Mouse (Mus musculus) left cerebral cortex, postnatal 25 days (tissue): ENCODE results near the gene Fam57a. TPM values are rescaled to one million over a fixed set of nuclear protein-coding genes. Genes with fewer than 3 reads are reported as not detected.
"Not testable (repeated sequence)": the region's sequence is repeated elsewhere in the genome, so short reads cannot be mapped to it uniquely, and the experiment has no call there.

Experiments
- DNase-seq, 2 experiments: peaks; one replicate each; pipeline ENCODE4 v3.0.0; 2022; ENCODE audit warnings: low spot score in 2 of 2, mixed read lengths in 1 of 2
- intact Hi-C: fragments of 180-260 bp; cut with DNase I; formaldehyde crosslinking; loops from one replicate; pipeline ENCODE4 v1.15.1; 2025
- total RNA-seq, 2 experiments: library from RNA; stranded (reverse); gene quantifications; 2 replicates each; pipeline ENCODE4 v1.2.3; 2021

Fam57a gene
- total RNA-seq, 2 experiments from 2014 or later: 15.1 to 16.6 TPM

- DNase-seq: peak; percentile 50 to 71
- intact Hi-C loops: loop anchor here (1.0 to 2.0 kb wide), 2 partner anchors 38 to 64 kb away; partner anchors contain the start of genes Dbil5, Gemin4, Glod4 and Mrm3
Observed at GRCm38 (mm10) chr11:76178726-76179494, 561 bp upstream of the Fam57a start.

- no peak for DNase-seq
- intact Hi-C loops: no loop called here
Observed at GRCm38 (mm10) chr11:76180146-76180540, 672 bp downstream of the Fam57a start.

GRCm38 (mm10) chr11:76183745-76184144 is 4.3 kb downstream of the Fam57a start:
- no peak for DNase-seq
- intact Hi-C loops: no loop called here

GRCm38 (mm10) chr11:76186908-76187307 is 7.4 kb downstream of the Fam57a start:
- DNase-seq: no peak
- intact Hi-C loops: no loop called here

- intact Hi-C loops: no loop called here
- no peak for DNase-seq
Observed at GRCm38 (mm10) chr11:76196275-76196976, 17.0 kb downstream of the Fam57a start.

GRCm38 (mm10) chr11:76196977-76197469 is 17.6 kb downstream of the Fam57a start:
- intact Hi-C loops: no loop called here
- no peak for DNase-seq

- DNase-seq: peak; percentile 85 to 87
- intact Hi-C loops: no loop called here
Observed at GRCm38 (mm10) chr11:76201761-76202674, 22.5 kb downstream of the Fam57a start.

GRCm38 (mm10) chr11:76206793-76207192 is 27.3 kb downstream of the Fam57a start:
- intact Hi-C loops: no loop called here
- DNase-seq: no peak

GRCm38 (mm10) chr11:76210228-76210985 is 30.9 kb downstream of the Fam57a start:
- intact Hi-C loops: no loop called here

GRCm38 (mm10) chr11:76211595-76211994 is 32.1 kb downstream of the Fam57a start:
- DNase-seq, intact Hi-C loops: not testable (repeated sequence)

More at GRCm38 (mm10) chr11:76210228-76210985, 30.9 kb downstream of the Fam57a start:
- peak in 1 of 2 experiments; percentile 32 for DNase-seq

- intact Hi-C loops: no loop called here
- DNase-seq: no peak
Observed at GRCm38 (mm10) chr11:76213841-76214240, 34.4 kb downstream of the Fam57a start.

GRCm38 (mm10) chr11:76215011-76215410 is 35.5 kb downstream of the Fam57a start:
- intact Hi-C loops: no loop called here
- DNase-seq: no peak

GRCm38 (mm10) chr11:76216049-76216540 is 36.6 kb downstream of the Fam57a start:
- no peak for DNase-seq
- intact Hi-C loops: no loop called here

GRCm38 (mm10) chr11:76216681-76217389 is 37.4 kb downstream of the Fam57a start:
- DNase-seq: peak in 1 of 2 experiments; percentile 48
- intact Hi-C loops: loop anchor here (1.0 kb wide), 1 partner anchor 38 kb away; the partner anchor contains the start of genes Fam57a and Vps53

GRCm38 (mm10) chr11:76217390-76217800 is 37.9 kb downstream of the Fam57a start, which contains the start of the genes Dbil5 and Gemin4:
Gene Dbil5 (plus strand): TSS chr11:76217608.
Gene Gemin4 (minus strand): TSS chr11:76217664.
- intact Hi-C loops: loop anchor here (1.0 kb wide), 1 partner anchor 38 kb away; the partner anchor contains the start of genes Fam57a and Vps53

GRCm38 (mm10) chr11:76224631-76225030 is 45.2 kb downstream of the Fam57a start:
- DNase-seq: no peak
- intact Hi-C loops: no loop called here

More at GRCm38 (mm10) chr11:76217390-76217800, 37.9 kb downstream of the Fam57a start, which contains the start of the genes Dbil5 and Gemin4:
- DNase-seq: peak; percentile 96 to 98

- DNase-seq: no peak
- intact Hi-C loops: no loop called here
Observed at GRCm38 (mm10) chr11:76225051-76225450, 45.6 kb downstream of the Fam57a start.

- intact Hi-C loops: no loop called here
- no peak for DNase-seq
Observed at GRCm38 (mm10) chr11:76236136-76236535, 56.7 kb downstream of the Fam57a start.
